Mouse (Mus musculus) layer of hippocampus, postnatal 14 days (tissue): ENCODE measurements at regions not wholly inside any gene's neighbourhood (a gene's known extent, or its start where the extent isn't known, plus 50 kb on each side); places are given as distances from the start of the nearest gene placed in this dataset.
"Not testable (repeated sequence)": the region's sequence is repeated elsewhere in the genome, so short reads cannot be mapped to it uniquely, and the experiment has no call there.

Experiments
- DNase-seq, 2 experiments: peaks; one replicate each; pipeline ENCODE4 v3.0.0; 2021 to 2022; ENCODE audit warnings: low spot score in 2 of 2, mixed read lengths in 1 of 2

DNA sequence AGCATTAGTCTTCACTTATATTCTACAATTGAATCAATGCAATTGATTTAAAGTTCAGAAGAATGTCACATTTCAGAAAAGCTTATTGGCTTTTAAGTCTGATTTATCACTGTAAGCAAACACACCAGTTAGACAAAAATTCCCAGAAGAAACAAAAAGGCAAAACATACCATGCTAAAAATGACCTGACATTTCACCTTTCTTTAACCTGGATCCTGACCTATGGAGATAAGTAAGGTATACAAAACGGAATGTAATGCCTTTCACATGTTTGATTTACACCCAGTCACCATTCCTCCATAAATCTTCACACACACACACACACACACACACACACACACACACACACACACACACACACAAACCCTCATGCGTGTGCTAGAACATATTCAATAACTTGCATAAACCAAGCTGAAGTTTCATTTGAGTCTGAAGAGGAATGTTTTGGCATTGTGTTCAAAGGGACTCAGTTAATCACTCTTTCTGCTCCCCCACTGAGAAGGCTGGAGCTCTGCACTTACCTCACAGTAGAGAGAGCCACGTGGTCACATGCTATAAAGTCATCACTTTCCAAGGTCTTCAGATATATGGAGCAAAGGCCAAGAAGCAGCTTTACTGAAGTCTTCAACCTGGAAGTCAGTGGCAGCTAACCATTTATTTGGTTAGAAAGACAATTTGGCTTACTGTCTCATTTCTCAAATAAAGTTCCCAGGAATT is 307.6 kb upstream of the Flrt2 start:
- DNase-seq: no peak

DNA sequence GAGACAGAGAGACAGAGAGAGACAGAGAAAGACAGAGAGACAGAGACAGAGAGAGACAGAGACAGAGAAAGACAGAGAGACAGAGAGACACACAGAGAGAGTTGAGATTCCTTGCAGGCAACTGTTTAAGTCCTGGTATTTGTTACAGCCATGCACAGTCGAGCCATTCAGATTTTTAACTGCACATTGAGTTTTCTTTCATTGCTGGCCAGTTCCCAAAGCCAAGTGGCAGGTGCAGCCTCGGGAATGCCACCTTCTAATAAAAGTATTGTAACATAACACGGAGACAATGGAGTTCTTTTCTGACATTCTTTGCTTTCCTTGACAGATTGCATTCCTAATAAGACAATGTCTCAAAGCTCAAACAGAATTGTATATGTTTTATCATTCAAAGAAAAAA is 306.3 kb upstream of the Flrt2 start:
- no peak for DNase-seq

DNA sequence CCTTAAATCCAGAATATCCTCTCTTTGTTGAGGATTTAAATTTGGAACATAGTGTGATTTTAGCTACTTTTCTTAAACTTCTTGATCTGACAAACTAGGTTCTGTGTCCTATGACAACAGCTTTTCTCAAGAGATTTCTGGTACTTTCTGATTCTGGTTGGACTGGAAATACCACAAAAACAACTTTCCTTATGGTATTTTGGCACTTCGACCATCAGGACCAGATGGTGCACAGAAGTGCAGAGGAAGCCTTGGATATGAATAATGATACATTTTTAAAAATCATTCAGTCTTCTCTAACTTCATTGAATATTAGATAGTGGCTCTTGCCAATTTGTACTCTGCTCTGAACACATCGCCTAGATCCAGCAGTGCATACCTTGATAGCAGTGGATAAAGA is 303.8 kb upstream of the Flrt2 start:
- peak; percentile 43 to 84 for DNase-seq

DNA sequence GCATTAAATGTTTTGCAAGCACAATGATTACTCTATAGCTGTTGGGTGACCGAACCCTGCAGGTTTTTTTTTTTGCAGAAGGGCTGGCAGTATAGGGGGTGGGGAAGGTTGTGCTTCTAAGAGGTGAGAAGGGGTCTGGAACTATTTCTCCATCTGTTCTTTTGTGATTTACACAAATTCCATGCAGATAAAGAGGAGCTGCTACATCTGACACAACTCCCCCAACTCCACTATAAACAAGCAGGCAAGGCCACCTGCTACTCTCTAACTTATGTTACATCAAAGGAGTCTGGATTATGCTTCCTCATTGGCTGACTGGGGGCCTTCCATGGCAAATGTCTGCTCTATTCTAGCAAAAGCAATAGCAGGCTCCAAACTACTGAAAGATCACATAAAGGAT is 299.2 kb upstream of the Flrt2 start:
- DNase-seq: peak in 1 of 2 experiments; percentile 25

DNA sequence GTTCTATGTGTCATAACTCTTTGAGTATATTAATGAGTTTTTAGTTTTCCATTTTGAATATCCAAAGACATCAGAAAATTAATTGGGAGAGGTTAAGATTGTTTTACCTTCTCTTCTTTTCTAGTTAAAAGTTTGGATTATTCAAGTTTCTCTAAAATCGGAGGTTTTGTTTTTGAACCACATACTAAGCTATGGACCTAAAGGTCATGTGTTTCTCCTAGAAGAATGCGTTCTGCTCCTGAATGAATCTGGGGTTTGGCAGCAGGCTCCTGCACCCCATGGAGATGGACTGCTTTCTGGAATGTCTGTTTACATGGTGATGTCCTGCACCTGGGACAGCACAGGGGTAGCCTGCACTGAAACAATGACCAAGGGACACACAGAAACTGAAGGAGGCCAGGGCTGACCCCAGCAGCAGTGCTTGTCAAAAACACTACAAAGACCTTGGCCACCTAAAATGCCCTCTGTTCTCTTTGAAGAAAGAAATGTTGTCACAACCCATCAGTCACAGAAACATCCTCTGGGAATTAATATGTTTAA is 297.0 kb upstream of the Flrt2 start:
- DNase-seq: no peak

DNA sequence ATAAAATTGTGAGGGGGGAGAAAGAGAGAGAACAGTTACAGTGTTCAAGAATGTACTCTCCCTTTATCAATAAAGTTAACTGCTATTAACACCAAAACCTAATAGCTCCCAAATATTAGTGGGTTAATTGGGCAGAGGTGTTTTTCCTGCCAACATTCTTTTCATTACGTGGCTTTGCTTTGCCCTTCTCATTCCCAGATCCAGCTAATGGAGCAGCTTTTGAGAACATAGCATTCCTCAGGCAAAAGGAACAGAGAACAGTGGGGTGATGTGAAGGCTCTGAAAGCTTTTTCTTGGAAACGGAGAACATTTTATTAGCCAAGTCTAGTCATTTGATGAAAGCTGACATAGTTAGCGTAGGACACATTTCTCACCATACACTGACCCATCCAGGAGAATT is 271.2 kb upstream of the Flrt2 start:
- peak in 1 of 2 experiments; percentile 13 for DNase-seq

DNA sequence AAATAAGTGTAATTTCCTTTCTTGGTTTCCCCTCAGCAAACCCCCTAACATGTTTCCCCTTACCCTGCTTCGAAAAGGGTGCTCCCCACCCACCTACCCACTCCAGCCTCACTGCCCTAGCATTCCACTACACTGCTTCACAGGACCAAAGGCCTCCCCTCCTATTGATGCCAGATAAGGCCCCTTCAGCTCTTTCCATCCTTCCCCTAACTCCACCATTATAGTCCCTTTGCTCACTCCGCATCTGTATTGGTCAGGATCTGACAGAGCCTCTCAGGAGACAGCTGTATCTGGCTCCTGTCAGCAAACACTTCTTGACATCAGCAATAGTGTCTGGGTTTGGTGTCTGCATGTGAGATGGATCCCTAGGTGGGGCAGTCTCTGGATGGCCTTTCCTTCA is 267.3 kb upstream of the Flrt2 start:
- DNase-seq: no peak

DNA sequence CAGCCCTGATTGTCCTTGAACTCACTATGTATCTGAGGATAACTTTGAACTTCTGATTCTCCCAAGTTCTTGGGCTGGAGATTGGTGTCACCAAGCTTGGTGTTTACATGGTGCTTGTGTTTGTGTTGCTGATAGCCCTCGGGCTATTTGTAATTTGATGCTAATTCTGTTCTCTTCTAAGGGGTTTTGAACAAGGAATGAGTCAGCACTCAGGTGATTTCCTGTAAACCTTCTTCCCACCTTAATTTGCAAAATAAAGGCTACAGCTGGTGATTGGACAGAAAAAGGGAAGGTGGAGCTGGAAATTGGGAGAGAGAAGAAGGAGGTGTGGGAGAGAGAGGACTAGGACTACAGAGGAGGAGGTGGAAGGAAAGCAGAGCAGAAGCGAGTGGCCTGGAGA is 254.8 kb upstream of the Flrt2 start:
- no peak for DNase-seq

DNA sequence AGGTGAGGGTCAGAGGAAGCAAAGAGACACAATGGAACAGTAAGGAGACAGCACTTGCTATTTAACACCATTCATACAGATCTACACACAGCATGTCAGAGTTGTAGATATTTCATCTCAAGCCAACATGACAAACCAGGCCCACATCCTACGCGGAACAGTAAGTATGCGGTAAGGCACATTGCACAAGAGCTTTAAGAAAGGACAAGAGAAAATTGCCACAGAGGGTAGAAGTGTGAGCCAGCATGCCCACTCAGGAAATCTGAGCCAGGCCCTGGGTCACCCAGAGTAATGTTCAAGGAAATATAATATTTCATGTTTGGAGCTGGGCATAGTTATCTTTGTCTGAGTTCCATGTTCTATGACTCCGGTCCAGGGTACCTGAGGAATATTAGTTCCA is 234.5 kb upstream of the Flrt2 start:
- DNase-seq: no peak

DNA sequence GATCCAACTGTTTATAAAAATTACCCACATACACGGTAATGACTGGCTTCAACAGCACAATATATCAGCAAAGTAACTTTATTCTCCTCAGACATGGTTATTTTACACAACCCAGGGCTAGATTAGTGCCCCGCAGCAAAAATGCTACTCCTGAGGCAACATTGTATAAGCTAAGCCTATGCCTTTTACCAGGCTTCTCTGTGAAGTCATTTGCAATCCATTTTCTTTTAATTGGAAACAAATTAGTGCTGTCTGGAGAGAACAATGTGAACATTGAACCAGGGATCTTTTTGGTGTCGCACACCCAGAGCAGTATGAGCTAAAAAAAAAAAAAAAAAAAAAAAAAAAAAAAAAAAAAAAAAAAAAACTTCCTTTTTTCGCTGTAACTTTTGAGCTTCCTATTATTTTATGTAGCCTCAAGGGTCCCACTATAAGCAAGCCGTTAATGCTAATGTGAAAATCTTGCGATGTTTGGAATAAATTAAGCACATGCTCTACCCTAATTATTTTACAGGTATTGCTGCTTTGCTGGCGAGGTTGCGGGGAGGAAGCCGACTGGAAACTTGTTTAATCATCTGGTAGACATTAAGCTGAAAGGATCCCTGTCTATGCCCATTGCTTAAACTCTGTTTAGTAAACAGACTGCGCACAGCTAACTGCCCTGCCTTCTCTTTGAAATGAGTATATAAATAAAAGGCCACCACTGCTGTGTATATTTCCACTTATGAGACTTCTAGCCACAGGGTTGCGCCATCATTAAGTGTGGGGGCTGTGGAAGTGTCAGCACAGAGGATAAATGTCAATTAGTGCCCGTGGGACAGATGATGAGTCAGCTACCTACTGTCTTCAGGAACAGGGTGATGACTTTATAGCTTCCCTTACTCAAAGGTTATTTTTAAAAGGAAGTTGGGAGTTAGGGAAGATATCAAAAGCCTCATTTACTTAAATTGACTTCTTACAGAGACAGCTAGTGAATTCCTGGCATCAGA is 225.2 kb upstream of the Flrt2 start:
- no peak for DNase-seq

DNA sequence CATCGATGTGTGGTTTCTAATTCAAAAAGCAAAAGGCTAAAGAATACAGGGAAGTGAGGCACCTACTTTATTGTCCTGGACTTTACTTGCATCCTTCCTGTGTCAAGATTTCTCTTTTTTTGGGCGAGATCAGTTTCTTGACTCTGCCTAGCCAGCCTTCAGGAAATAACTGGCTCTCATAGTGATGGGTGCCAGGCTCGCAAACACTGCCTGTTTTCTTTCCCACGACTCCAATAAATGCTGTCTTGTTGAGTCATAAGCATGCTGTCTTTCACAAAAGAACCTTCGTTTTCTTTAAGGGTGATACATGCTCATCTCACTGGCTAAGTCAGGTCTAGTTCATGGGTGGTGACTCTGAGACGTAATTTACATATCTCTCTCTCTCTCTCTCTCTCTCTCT is 222.1 kb upstream of the Flrt2 start:
- DNase-seq: no peak

DNA sequence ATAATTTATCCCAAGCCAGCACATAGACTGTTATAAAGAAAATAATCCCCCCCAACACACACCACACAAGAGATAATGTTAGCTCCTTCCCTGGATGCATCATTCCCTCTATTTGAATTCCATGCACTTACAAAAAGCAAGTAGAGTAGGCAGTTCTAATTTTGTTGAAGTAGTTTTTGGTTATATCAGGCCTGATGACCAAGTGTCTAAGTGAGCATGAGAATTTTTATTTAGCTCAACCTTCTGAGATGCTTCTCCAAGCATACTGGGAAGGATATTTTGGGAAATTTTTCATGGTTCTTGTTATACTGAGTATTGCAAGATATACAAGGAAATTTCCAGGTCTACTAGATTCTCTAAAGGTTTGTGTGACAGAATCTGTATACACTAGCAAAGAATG is 205.5 kb upstream of the Flrt2 start:
- no peak for DNase-seq

DNA sequence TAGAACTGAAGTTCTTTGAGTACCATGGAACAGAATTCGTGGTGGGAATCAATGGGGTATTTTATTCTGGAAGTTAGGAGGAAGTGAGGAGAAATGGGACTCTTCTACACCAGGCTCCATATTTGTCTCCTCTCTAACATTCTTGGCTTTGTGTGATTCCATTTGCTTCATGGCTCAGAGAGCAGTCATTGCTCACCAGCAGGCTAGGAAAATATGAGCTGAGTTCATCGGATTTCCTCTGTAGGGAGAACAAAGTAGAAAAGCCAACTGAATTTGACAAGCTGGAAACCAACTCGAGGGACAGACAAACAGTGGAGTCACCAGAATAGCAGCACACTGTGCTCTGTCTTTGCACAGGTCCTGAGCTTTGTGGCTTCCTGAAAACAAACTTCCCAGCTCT is 203.7 kb upstream of the Flrt2 start:
- no peak for DNase-seq

DNA sequence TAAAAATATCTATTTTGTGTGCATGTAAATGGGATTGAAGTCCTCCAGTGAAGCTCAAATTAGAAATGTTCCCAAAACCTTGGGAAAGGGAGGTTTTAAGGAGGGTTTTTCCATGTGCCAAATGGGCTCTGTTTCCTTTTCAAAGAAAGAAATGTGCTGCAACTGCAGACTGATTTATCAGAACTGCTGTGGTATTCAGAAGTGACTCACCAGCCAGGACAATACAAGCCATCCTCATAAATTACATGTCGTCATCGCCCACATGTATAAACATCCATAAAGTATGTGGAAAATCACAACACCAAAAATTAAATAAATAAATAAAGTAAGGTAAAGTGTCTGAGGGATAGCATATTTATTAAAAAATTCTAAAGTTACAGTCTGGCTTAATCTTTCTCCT is 202.7 kb upstream of the Flrt2 start:
- no peak for DNase-seq

DNA sequence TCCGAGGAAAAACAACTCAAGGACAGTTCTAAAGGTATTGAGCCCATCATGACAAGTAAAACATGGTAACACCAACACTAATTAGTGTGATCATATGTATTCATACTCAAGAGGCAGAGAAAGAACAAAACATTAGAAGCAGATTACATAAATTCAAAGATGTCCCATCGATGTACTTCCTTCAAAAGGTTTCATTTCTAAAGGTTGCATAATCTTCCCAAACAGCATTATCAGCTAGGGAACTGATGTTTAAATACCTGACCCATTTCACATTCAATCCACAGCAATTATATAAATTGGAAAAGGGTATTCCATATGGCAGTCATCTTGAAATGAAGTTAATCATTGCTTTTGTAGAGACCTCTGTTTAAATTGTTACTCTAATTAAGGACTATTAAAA is 202.2 kb upstream of the Flrt2 start:
- DNase-seq: no peak

DNA sequence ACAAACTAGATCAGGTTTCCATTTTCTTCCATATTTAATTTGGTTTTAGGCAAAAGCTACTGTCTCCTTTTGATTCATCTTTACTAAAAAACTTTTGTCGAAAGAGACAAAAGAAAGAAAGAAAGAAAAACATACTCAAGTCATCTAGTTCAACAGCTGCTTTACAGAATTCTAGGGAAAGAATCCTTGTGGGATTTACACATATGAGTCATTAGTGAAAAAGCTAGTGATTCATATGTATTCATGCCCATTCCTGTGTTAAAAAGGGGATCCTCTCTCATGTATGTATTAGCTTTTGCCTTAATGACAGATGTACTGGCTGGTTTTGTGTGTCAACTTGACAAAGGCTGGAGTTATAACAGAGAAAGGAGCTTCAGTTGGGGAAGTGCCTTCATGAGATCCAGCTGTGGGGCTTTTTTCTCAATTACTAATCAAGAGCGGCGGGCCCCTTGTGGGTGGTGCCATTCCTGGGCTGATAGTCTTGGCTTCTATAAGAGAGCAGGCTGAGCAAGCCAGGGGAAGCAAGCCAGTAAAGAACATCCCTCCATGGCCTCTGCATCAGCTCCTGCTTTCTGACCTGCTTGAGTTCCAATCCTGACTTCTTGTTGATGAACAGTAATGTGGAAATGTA is 200.1 kb upstream of the Flrt2 start:
- DNase-seq: not testable (repeated sequence)

DNA sequence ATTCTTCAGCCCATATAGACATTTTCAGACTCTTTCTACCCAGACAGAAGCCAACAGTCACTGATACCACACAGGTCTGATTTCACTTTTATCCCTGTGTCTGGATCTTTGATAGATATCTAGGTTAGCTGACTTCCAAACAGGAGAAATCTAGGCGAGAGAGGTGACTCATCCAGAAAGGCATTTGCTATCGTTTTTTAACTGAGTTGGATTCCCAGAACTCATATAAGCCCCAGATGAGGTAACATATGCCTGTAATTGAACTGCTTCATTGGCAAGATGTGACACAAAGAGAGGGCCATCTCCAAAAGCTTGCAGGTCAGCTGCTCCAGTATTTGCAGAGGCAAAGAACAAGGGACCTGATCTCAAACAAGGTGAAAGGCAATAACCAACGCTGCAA is 190.6 kb upstream of the Flrt2 start:
- DNase-seq: no peak

DNA sequence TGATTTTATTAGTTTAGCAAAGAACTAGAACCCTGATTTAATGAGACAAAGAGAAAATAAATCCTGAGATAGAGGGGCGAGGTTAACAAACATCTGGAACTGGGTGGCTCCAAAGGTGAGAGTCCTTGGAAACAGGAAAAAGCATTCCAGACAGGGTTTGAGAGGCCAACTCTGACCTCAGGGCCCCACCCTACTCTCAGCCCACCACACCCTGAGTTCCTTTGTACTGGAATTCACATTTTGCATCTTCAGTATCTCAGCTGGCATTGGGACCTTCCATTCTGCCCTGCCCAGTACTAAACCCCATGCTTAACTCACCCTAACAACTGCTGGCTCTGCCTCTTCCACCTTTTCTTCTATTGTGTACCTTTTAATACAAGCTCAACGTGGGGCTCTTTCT is 172.0 kb upstream of the Flrt2 start:
- DNase-seq: no peak

DNA sequence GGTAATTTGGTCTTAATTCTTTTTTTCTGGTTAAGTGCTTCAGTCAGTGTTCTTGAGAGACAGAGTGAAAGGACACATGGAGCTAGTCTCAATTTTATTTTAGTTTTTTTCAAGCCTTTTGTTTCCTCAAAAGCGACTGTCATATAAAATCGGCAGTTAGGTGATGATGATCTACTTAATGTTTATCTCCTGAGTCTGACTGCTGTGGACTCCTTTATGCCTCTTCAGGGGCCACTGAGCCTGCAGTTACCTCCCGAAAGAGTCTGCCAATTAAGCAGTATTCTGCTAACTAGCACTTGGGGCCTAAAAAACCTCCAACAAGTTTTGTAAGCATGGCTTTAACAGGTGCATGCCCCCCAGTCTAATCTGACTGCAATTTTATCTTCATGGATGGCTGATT is 170.0 kb upstream of the Flrt2 start:
- DNase-seq: no peak

DNA sequence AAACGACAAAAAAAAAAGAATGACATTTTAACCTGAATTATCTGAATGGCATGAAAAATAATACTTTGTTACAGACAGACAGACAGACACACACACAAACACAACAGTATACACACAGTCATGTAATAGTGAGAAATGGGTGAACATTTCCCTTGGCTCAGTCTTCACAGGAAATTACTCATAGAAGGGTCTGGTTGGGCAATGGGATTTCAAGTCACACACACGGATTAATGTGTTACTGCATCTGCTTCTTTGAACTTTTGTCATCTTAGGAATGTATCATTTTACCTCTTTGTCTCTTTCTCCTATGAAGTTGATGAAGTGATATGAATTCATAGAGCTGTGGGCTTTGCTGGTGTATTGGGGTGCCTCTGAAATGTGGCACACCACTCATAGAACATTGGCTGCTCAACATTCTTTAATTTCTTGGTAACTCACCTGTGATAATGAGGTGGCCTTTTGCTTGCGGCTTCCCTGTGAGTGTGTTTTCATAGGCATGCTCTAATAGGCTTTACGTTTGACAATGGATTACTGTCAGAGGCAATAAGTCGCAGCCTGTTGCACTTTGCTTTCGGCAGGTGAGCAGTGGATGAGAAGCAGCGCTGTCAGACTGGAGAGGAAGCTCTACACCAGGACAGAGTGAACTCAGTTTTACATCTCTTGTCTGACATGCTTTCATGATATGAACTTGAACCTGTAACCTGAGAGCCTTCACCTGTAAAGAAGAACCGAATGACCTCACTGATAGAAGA is 158.0 kb upstream of the Flrt2 start:
- DNase-seq: no peak

DNA sequence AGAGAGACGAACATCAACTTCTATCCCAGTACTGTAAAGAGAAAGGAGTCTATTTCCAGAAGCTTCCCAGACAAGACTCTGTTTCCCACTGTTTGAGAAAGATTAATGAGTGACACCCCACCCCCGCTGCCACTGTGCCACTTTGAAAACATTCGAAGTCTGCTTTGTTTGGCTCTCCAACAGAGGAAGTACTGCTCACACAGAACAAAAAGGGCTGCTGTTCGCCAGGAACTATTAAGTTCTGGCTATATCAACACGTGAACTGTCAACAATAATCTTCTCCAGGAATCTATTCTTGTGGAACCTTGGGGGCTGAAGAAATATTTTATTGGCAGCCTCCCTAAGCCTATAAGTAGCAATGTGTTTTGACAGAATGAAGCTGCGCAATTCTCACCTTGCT is 144.7 kb upstream of the Flrt2 start:
- DNase-seq: peak in 1 of 2 experiments; percentile 7
